9 mouse cellular contexts compared by ENCODE assay signal in the genomic region with DNA sequence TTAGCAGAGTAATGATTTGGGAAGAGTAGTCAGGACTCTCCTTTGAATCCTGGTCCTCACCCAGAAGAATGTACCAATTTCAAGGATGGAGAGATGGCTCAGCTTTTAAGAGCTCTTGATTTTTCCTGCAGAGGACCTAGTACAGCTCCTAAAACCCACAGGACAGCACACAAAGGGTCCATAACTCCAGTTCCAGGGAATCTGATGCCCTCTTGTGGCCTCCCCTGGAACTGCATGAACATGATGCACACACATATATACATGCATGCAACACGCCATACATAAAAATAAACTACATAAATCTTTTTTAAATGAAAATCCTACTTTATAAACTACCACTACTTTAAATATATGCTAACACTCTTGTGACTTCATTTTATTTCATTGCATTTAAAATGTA.
A peak's percentile ranks its signal among the peaks of the same experiment; 100 is the strongest.
DNase-seq lines count a peak whose midpoint lies in the region; ATAC-seq and TF ChIP-seq lines count a peak whose summit lies in the region.
"Had no signal": no experiment of that assay in that cellular context is flagged by ENCODE, and none has a peak within 500 bp of the region (broad histone marks: within the 10 kb centered on the region; RNA-seq: fewer than 3 reads in every experiment).

No protein-coding gene starts in this region.

- no peaks in the 10 kb centered on the region for H3K9me3 ChIP-seq in hindbrain, embryonic 10.5 days
- H3K9me3 ChIP-seq in hindbrain, embryonic 16.5 days (ENCODE audit: control insufficient read depth, low read length): no peaks in the 10 kb centered on the region
- H3K9me3 ChIP-seq in forebrain, embryonic 13.5 days (replicated peaks): no peaks in the 10 kb centered on the region
- no peaks in the 10 kb centered on the region for H3K9me3 ChIP-seq in limb, embryonic 10.5 days (replicated peaks)
- no peaks in the 10 kb centered on the region for H3K9me3 ChIP-seq in midbrain, embryonic 14.5 days (ENCODE audit: control insufficient read depth, low read length)
- H3K9me3 ChIP-seq: embryonic facial prominence, embryonic 15.5 days had no signal

- TF ChIP-seq POLR2A in bone marrow, adult 2 months (IDR thresholded peaks at IDR 0.05; ENCODE audit: borderline replicate concordance, control insufficient read depth, low read depth, low read length): no peak

- ATAC-seq in hindbrain, embryonic 16.5 days: no peak
- peak; percentile 57; the same call in 1 of the 2 replicates for ATAC-seq in forebrain, embryonic 13.5 days
- peak; percentile 9; the same call in 1 of the 2 replicates for ATAC-seq in midbrain, embryonic 14.5 days (ENCODE audit: low FRiP score, low TSS enrichment)

- H3K27me3 ChIP-seq in hindbrain, embryonic 10.5 days (ENCODE audit: insufficient read depth, poor library complexity, severe bottlenecking): no peaks in the 10 kb centered on the region
- no peaks in the 10 kb centered on the region for H3K27me3 ChIP-seq in hindbrain, embryonic 16.5 days (replicated peaks; ENCODE audit: control insufficient read depth, insufficient read depth, low read length)
- H3K27me3 ChIP-seq in forebrain, embryonic 13.5 days: no peaks in the 10 kb centered on the region
- H3K27me3 ChIP-seq in limb, embryonic 10.5 days (ENCODE audit: low read depth, poor library complexity, severe bottlenecking): no peaks in the 10 kb centered on the region
- H3K27me3 ChIP-seq in midbrain, embryonic 14.5 days (ENCODE audit: control insufficient read depth, insufficient read depth, low read length): no peaks in the 10 kb centered on the region
- H3K27me3 ChIP-seq: embryonic facial prominence, embryonic 15.5 days had no signal

- no peaks in the 10 kb centered on the region for H3K36me3 ChIP-seq in hindbrain, embryonic 10.5 days
- H3K36me3 ChIP-seq in hindbrain, embryonic 16.5 days (ENCODE audit: control insufficient read depth, insufficient read depth, low read length): no peaks in the 10 kb centered on the region
- H3K36me3 ChIP-seq in forebrain, embryonic 13.5 days (ENCODE audit: poor library complexity, severe bottlenecking): no peaks in the 10 kb centered on the region
- H3K36me3 ChIP-seq in limb, embryonic 10.5 days: no peaks in the 10 kb centered on the region
- no peaks in the 10 kb centered on the region for H3K36me3 ChIP-seq in midbrain, embryonic 14.5 days (ENCODE audit: control insufficient read depth, insufficient read depth, low read length)
- H3K36me3 ChIP-seq: embryonic facial prominence, embryonic 15.5 days had no signal

- peak; percentile 60; the same call in 1 of the 2 replicates for TF ChIP-seq CTCF in bone marrow, adult 2 months (IDR thresholded peaks at IDR 0.05; ENCODE audit: control insufficient read depth, insufficient read depth, low read length)

- H3K9ac ChIP-seq in hindbrain, embryonic 16.5 days (ENCODE audit: low read depth, low read length): no peak overlapping the region
- no peak overlapping the region for H3K9ac ChIP-seq in forebrain, embryonic 13.5 days
- H3K9ac ChIP-seq in midbrain, embryonic 14.5 days (replicated peaks; ENCODE audit: low read length): no peak overlapping the region
- H3K9ac ChIP-seq: embryonic facial prominence, embryonic 15.5 days had no signal

- WGBS in hindbrain, embryonic 10.5 days: 58% methylated on average over 1 of the region's 1 CpGs
- 59% methylated on average over 1 of the region's 1 CpGs for WGBS in hindbrain, embryonic 16.5 days
- WGBS in bone marrow, adult 2 months: 72% methylated on average over 1 of the region's 1 CpGs
- WGBS in forebrain, embryonic 13.5 days: 63% methylated on average over 1 of the region's 1 CpGs
- 63% methylated on average over 1 of the region's 1 CpGs for WGBS in limb, embryonic 10.5 days
- WGBS in midbrain, embryonic 14.5 days: 65% methylated on average over 1 of the region's 1 CpGs

- peak; percentile 80 for DNase-seq in hindbrain, embryonic 10.5 days (ENCODE audit: low spot score)
- DNase-seq in hindlimb bud, embryonic 11.5 days (ENCODE audit: extremely low spot score, low read depth, low spot score): peak; percentile 79
- peak; percentile 88 for DNase-seq in limb, embryonic 10.5 days (ENCODE audit: low spot score)
- DNase-seq in midbrain, embryonic 14.5 days: peak; percentile 80
- DNase-seq in testis, postnatal 10 days (ENCODE audit: low spot score): peak; percentile 83

- H3K4me3 ChIP-seq in hindbrain, embryonic 10.5 days: no peak overlapping the region
- H3K4me3 ChIP-seq in hindbrain, embryonic 16.5 days (ENCODE audit: low read length): no peak overlapping the region
- H3K4me3 ChIP-seq in bone marrow, adult 2 months (replicated peaks; ENCODE audit: control insufficient read depth, low read depth, low read length): no peak overlapping the region
- no peak overlapping the region for H3K4me3 ChIP-seq in forebrain, embryonic 13.5 days
- H3K4me3 ChIP-seq in limb, embryonic 10.5 days: no peak overlapping the region
- H3K4me3 ChIP-seq in midbrain, embryonic 14.5 days (replicated peaks; ENCODE audit: low read depth, low read length): no peak overlapping the region
- H3K4me3 ChIP-seq: embryonic facial prominence, embryonic 15.5 days had no signal

- no peak overlapping the region for H3K4me2 ChIP-seq in hindbrain, embryonic 16.5 days (ENCODE audit: low read length)
- no peak overlapping the region for H3K4me2 ChIP-seq in forebrain, embryonic 13.5 days
- no peak overlapping the region for H3K4me2 ChIP-seq in midbrain, embryonic 14.5 days (ENCODE audit: low read length)
- H3K4me2 ChIP-seq: embryonic facial prominence, embryonic 15.5 days had no signal

- H3K4me1 ChIP-seq in hindbrain, embryonic 10.5 days (replicated peaks): peaks cover 30% of the 10 kb centered on the region
- peaks cover 3% of the 10 kb centered on the region; the same call in 1 of the 2 replicates for H3K4me1 ChIP-seq in hindbrain, embryonic 16.5 days (ENCODE audit: control insufficient read depth, insufficient read depth, low read depth, low read length)
- no peaks in the 10 kb centered on the region; the same call in 1 of the 2 replicates for H3K4me1 ChIP-seq in bone marrow, adult 2 months (ENCODE audit: control insufficient read depth, insufficient read depth, low read length)
- H3K4me1 ChIP-seq in forebrain, embryonic 13.5 days: peaks cover 12% of the 10 kb centered on the region
- H3K4me1 ChIP-seq in limb, embryonic 10.5 days: peaks cover 24% of the 10 kb centered on the region
- no peaks in the 10 kb centered on the region for H3K4me1 ChIP-seq in midbrain, embryonic 14.5 days (ENCODE audit: control insufficient read depth, insufficient read depth, low read length)
- H3K4me1 ChIP-seq: embryonic facial prominence, embryonic 15.5 days had no signal

- no peak overlapping the region for H3K27ac ChIP-seq in hindbrain, embryonic 10.5 days
- H3K27ac ChIP-seq in hindbrain, embryonic 16.5 days (ENCODE audit: low read depth, low read length): no peak overlapping the region
- H3K27ac ChIP-seq in bone marrow, adult 2 months (ENCODE audit: control insufficient read depth, insufficient read depth, low read depth, low read length, poor library complexity): no peak overlapping the region
- no peak overlapping the region for H3K27ac ChIP-seq in forebrain, embryonic 13.5 days
- H3K27ac ChIP-seq in limb, embryonic 10.5 days: no peak overlapping the region
- H3K27ac ChIP-seq in midbrain, embryonic 14.5 days (replicated peaks; ENCODE audit: low read depth, low read length): no peak overlapping the region
- H3K27ac ChIP-seq: embryonic facial prominence, embryonic 15.5 days had no signal
